Mouse (Mus musculus) stomach, embryonic 15.5 days (tissue): ENCODE data around the gene Slc9a3r1. TPM values are rescaled to one million over a fixed set of nuclear protein-coding genes. Genes with fewer than 3 reads are reported as not detected.

ENCODE experiments used
- ATAC-seq: fragments of 200-750 bp; cut with Nextera tagmentation; 2 replicates; pipeline ENCODE4 v1.8.0; 2017; ENCODE audit warnings: low read depth, moderate number of reproducible peaks, moderate TSS enrichment; ENCODE audit not compliant: insufficient read depth, low FRiP score
- H3K27ac ChIP-seq: fragments of 300-500 bp; sonication (generic); 2 replicates; pipeline ENCODE4 v1.5.1; 2015; ENCODE audit warnings: mild to moderate bottlenecking, inconsistent platforms
- H3K27me3 ChIP-seq: fragments of 300-500 bp; sonication (generic); replicated peaks from 2 replicates; pipeline ENCODE4 v1.6.1; 2015; ENCODE audit warnings: inconsistent platforms
- H3K36me3 ChIP-seq: fragments of 300-500 bp; sonication (generic); 2 replicates; pipeline ENCODE4 v1.6.1; 2015; ENCODE audit warnings: inconsistent platforms
- H3K4me1 ChIP-seq: fragments of 300-500 bp; sonication (generic); 2 replicates; pipeline ENCODE4 v1.6.1; 2015; ENCODE audit warnings: inconsistent platforms
- H3K4me2 ChIP-seq: fragments of 300-500 bp; sonication (generic); 2 replicates; pipeline ENCODE4 v1.6.1; 2015; ENCODE audit warnings: mild to moderate bottlenecking, inconsistent platforms
- H3K4me3 ChIP-seq: fragments of 300-500 bp; sonication (generic); replicated peaks from 2 replicates; pipeline ENCODE4 v1.5.1; 2015; ENCODE audit warnings: inconsistent platforms
- H3K9ac ChIP-seq: fragments of 300-500 bp; sonication (generic); 2 replicates; pipeline ENCODE4 v1.6.1; 2015; ENCODE audit warnings: inconsistent platforms
- H3K9me3 ChIP-seq: fragments of 300-500 bp; sonication (generic); 2 replicates; pipeline ENCODE4 v1.6.1; 2016; ENCODE audit warnings: inconsistent platforms
- WGBS: fragments of 180-500 bp; shearing (Covaris S2); methylation state at CpG from one replicate; pipeline ENCODE4 v1.1.7; 2015; 5-methylcytosine and 5-hydroxymethylcytosine counted together
- polyA plus RNA-seq: library from polyadenylated mRNA; unstranded; fragments of >200 nt; fragmentation: Nextera tagmentation; extraction: Ambion mirVana; gene quantifications from 2 replicates; pipeline ENCODE4 v1.2.1, GENCODE M21; 2015

Gene Slc9a3r1
- polyA plus RNA-seq, 1 experiment from 2014 or later = 142 TPM

DNA sequence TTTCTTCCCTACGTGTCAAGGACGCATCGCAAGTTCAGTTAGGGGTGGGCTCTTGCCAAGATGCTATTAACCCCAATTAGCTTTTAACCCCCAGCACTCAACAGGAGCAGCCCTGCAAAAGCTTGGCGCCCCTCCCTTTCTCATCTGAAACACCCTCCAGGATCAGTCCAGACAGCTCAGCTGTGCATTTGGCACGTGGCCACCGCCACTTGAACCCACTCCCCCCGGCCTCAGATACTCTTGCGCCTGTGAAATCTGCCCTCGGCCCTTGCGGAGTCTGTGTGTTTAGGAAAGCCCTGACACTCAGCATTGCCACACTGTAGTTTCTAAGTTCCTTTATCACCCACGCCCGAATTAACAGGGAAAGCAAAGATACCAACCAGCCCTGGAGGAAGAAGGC lies 58.9 kb downstream of the Slc9a3r1 start:
- Histone ChIP-seq H3K4me3 (no peak overlapping the region), H3K36me3 (no peaks in the 10 kb centered on the region), H3K27me3 (peaks cover 9% of the 10 kb centered on the region; the same call in 1 of the 2 replicates), H3K4me1 (peaks cover 18% of the 10 kb centered on the region), H3K9ac (no peak overlapping the region), H3K9me3 (no peaks in the 10 kb centered on the region), H3K27ac (no peak overlapping the region), H3K4me2 (no peak overlapping the region)
- no peak for ATAC-seq
- 32% methylated on average over 12 of the region's 12 CpGs for WGBS

- Histone ChIP-seq H3K4me3 (no peak overlapping the region), H3K4me1 (peaks cover 18% of the 10 kb centered on the region), H3K27ac (no peak overlapping the region), H3K9me3 (no peaks in the 10 kb centered on the region), H3K9ac (no peak overlapping the region), H3K36me3 (no peaks in the 10 kb centered on the region), H3K27me3 (peaks cover 6% of the 10 kb centered on the region; the same call in 1 of the 2 replicates), H3K4me2 (no peak overlapping the region)
- ATAC-seq = no peak
- WGBS = 30% methylated on average over 5 of the region's 5 CpGs
Measured at GRCm38 (mm10) chr11:115222570-115222969, 59.4 kb downstream of the Slc9a3r1 start.

DNA sequence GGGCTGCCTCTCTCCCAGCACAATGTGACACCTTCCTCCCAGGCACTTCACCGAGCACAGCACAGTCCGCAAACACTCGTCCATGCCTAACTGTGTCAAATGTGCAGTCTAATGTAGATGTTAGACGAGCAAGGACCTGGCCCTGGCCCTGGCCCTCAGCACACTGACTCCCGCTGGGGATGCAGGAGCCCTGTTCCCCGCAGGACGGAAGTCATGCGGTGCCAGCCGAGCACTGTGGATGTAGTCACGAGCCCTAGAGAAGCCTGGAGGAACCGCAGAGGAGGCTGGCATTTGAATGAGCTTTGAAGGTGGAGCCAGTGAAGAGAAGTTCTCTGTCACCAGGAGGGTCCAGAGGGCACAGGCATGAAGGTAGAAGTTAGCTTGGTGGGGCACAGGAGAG lies 60.3 kb downstream of the Slc9a3r1 start:
- no peaks in the 10 kb centered on the region for H3K36me3 ChIP-seq
- peaks cover 6% of the 10 kb centered on the region; the same call in 1 of the 2 replicates for H3K27me3 ChIP-seq
- no peak overlapping the region for H3K4me2 ChIP-seq
- ATAC-seq = no peak
- no peak overlapping the region for H3K9ac ChIP-seq
- no peaks in the 10 kb centered on the region for H3K9me3 ChIP-seq
- WGBS = 72% methylated on average over 11 of the region's 11 CpGs
- H3K27ac ChIP-seq = no peak overlapping the region
- no peak overlapping the region for H3K4me3 ChIP-seq
- H3K4me1 ChIP-seq = peaks cover 18% of the 10 kb centered on the region

DNA sequence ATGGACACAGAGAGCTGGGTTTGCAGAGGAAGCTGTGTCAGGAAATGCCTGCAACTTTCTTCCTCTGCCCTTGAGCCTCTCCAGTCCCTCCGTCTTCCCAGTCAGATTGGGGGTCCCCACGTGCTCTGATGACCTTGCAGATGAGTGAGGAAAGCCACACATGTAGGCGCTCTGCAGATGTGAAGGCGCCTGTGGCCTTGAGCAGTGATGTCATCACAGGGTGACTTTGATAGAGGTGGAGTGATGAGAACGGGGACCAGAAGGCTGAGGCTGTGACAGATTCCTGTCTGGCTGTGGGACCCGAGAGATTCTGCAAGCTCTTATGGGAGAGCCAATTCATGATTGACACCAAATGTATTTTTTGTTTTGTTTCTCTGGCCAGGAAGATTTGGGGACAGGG lies 60.7 kb downstream of the Slc9a3r1 start:
- Histone ChIP-seq H3K9me3 (no peaks in the 10 kb centered on the region), H3K27me3 (peaks cover 6% of the 10 kb centered on the region), H3K4me1 (peaks cover 16% of the 10 kb centered on the region), H3K9ac (no peak overlapping the region), H3K27ac (no peak overlapping the region), H3K36me3 (no peaks in the 10 kb centered on the region), H3K4me2 (no peak overlapping the region), H3K4me3 (no peak overlapping the region)
- 59% methylated on average over 6 of the region's 6 CpGs for WGBS
- no peak for ATAC-seq

GRCm38 (mm10) chr11:115224889-115225288 lies 61.7 kb downstream of the Slc9a3r1 start:
- Histone ChIP-seq H3K9ac (no peak overlapping the region), H3K4me3 (no peak overlapping the region), H3K4me2 (no peak overlapping the region), H3K9me3 (no peaks in the 10 kb centered on the region), H3K36me3 (no peaks in the 10 kb centered on the region), H3K4me1 (peaks cover 12% of the 10 kb centered on the region), H3K27me3 (peaks cover 15% of the 10 kb centered on the region), H3K27ac (no peak overlapping the region)
- no peak for ATAC-seq
- 47% methylated on average over 8 of the region's 8 CpGs for WGBS

GRCm38 (mm10) chr11:115225301-115225700 lies 62.2 kb downstream of the Slc9a3r1 start:
- Histone ChIP-seq H3K27ac (no peak overlapping the region), H3K4me2 (no peak overlapping the region), H3K9ac (no peak overlapping the region), H3K9me3 (no peaks in the 10 kb centered on the region), H3K4me1 (peaks cover 12% of the 10 kb centered on the region), H3K4me3 (no peak overlapping the region), H3K36me3 (no peaks in the 10 kb centered on the region), H3K27me3 (peaks cover 15% of the 10 kb centered on the region)
- 78% methylated on average over 6 of the region's 6 CpGs for WGBS
- ATAC-seq = no peak

GRCm38 (mm10) chr11:115226811-115227491 lies 63.8 kb downstream of the Slc9a3r1 start:
- Histone ChIP-seq H3K36me3 (no peaks in the 10 kb centered on the region), H3K27ac (no peak overlapping the region), H3K27me3 (peaks cover 15% of the 10 kb centered on the region), H3K4me1 (peaks cover 17% of the 10 kb centered on the region), H3K4me3 (no peak overlapping the region), H3K9ac (no peak overlapping the region), H3K4me2 (no peak overlapping the region), H3K9me3 (no peaks in the 10 kb centered on the region)
- no peak for ATAC-seq
- 64% methylated on average over 14 of the region's 14 CpGs for WGBS

- no peak overlapping the region for H3K27ac ChIP-seq
- WGBS = 57% methylated on average over 12 of the region's 12 CpGs
- peaks cover 15% of the 10 kb centered on the region for H3K27me3 ChIP-seq
- H3K9me3 ChIP-seq = no peaks in the 10 kb centered on the region
- peaks cover 15% of the 10 kb centered on the region for H3K4me1 ChIP-seq
- ATAC-seq = no peak
- H3K9ac ChIP-seq = no peak overlapping the region
- no peak overlapping the region for H3K4me3 ChIP-seq
- no peaks in the 10 kb centered on the region for H3K36me3 ChIP-seq
- no peak overlapping the region for H3K4me2 ChIP-seq
Measured at GRCm38 (mm10) chr11:115227640-115228039, 64.5 kb downstream of the Slc9a3r1 start.

GRCm38 (mm10) chr11:115228430-115228829 lies 65.3 kb downstream of the Slc9a3r1 start:
- Histone ChIP-seq H3K9me3 (no peaks in the 10 kb centered on the region), H3K27ac (no peak overlapping the region), H3K4me2 (no peak overlapping the region), H3K4me3 (no peak overlapping the region), H3K27me3 (peaks cover 15% of the 10 kb centered on the region), H3K9ac (no peak overlapping the region), H3K36me3 (no peaks in the 10 kb centered on the region), H3K4me1 (peaks cover 13% of the 10 kb centered on the region)
- no peak for ATAC-seq
- 55% methylated on average over 7 of the region's 7 CpGs for WGBS

DNA sequence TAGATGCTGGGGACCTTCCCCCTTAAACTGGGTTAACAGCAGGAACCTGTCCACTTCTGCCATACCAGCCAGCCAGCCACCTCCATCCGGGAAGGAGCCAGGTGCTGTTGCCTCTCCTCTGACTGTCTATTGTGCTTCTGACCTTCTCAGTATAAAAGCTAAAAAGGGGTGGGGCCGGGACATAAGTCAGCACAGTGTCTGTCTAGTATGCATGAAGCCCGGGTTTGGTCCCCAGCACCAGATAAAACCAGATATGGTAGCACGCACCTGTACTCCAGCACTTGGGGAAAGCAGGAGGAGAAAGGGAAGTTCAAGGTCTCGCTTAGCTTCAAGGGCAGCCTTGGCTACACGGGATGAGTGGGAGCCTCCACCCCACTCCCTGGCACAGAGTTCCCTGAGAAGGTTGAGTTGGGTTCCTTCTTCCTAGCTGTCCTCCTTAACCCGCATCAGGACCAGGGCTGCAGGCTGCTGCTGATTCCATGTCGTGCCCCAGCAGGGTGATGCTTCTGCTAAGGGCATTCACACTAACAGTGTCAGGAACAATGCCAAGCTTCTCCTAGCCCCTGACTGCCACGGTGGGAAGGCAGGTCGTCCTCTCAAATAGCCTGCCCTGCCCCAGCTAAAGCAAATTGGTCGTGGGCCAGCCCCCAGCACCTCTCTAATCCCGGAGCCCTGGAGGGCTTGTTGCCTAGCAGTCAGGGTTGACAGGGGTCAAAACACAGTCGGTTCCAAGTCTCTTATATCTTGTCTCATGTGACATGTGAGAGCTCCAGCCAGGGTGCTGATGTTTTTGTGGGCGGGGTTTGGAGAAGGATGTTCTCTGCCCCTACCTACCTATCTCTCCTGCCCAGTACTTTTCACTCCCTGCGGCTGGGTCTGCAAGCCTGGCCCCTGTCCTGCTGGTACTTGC lies 66.1 kb downstream of the Slc9a3r1 start:
- H3K36me3 ChIP-seq = no peaks in the 10 kb centered on the region
- no peak overlapping the region for H3K4me3 ChIP-seq
- H3K9me3 ChIP-seq = no peaks in the 10 kb centered on the region
- WGBS = 55% methylated on average over 15 of the region's 15 CpGs
- no peak for ATAC-seq
- no peak overlapping the region for H3K4me2 ChIP-seq
- peaks cover 15% of the 10 kb centered on the region for H3K27me3 ChIP-seq
- no peak overlapping the region for H3K27ac ChIP-seq
- H3K9ac ChIP-seq = no peak overlapping the region
- peaks cover 13% of the 10 kb centered on the region for H3K4me1 ChIP-seq
